Mouse (Mus musculus): ENCODE measurements around the gene Nr5a1. TPM values are rescaled to one million over a fixed set of nuclear protein-coding genes. Genes with fewer than 3 reads are reported as not detected.

Gene Nr5a1
- polyA plus RNA-seq (2015; fragmentation: Nextera tagmentation; extraction: Ambion mirVana): 0.05 TPM in 1 of 2 replicates, not detected in the other

- 86% methylated on average over 13 of the region's 13 CpGs for WGBS
- no peak within 1 kb of the TSS for H3K9ac ChIP-seq
- no peak within 1 kb of the TSS for H3K27ac ChIP-seq (replicated peaks)
- peaks cover 19% of the 10 kb centered on the region for H3K4me1 ChIP-seq (replicated peaks)
- no peak within 1 kb of the TSS for H3K4me3 ChIP-seq
- no peak for ATAC-seq (ENCODE audit: low FRiP score, low read depth)
- no peaks in the 10 kb centered on the region for H3K36me3 ChIP-seq
- H3K9me3 ChIP-seq: no peaks in the 10 kb centered on the region
- H3K27me3 ChIP-seq: peaks cover 34% of the 10 kb centered on the region
- H3K4me2 ChIP-seq: no peak within 1 kb of the TSS
Measured at GRCm38 (mm10) chr2:38714324-38714723, at the start of gene Nr5a1. Gene Nr5a1 (minus strand): TSS chr2:38714542.

GRCm38 (mm10) chr2:38739847-38740246, 25.5 kb upstream of the Nr5a1 start:
- H3K9me3 ChIP-seq: no peaks in the 10 kb centered on the region
- no peaks in the 10 kb centered on the region for H3K4me1 ChIP-seq (replicated peaks)
- 85% methylated on average over 3 of the region's 3 CpGs for WGBS
- H3K27me3 ChIP-seq: no peaks in the 10 kb centered on the region
- peaks cover 7% of the 10 kb centered on the region; the same call in 1 of the 2 replicates for H3K36me3 ChIP-seq
- ATAC-seq (ENCODE audit: low FRiP score, low read depth): no peak
- no peak overlapping the region for H3K9ac ChIP-seq
- H3K4me3 ChIP-seq: no peak overlapping the region
- no peak overlapping the region for H3K4me2 ChIP-seq
- H3K27ac ChIP-seq (replicated peaks): no peak overlapping the region

GRCm38 (mm10) chr2:38739410-38739809, 25.1 kb upstream of the Nr5a1 start:
- ATAC-seq (ENCODE audit: low FRiP score, low read depth): peak; percentile 75; the same call in 1 of the 2 replicates
- no peak overlapping the region for H3K4me2 ChIP-seq
- no peak overlapping the region for H3K9ac ChIP-seq
- no peak overlapping the region for H3K4me3 ChIP-seq
- H3K27ac ChIP-seq (replicated peaks): no peak overlapping the region
- no peaks in the 10 kb centered on the region for H3K4me1 ChIP-seq (replicated peaks)
- no peaks in the 10 kb centered on the region for H3K27me3 ChIP-seq
- H3K36me3 ChIP-seq: peaks cover 7% of the 10 kb centered on the region; the same call in 1 of the 2 replicates
- 18% methylated on average over 7 of the region's 7 CpGs for WGBS
- H3K9me3 ChIP-seq: no peaks in the 10 kb centered on the region

- peak; percentile 53; the same call in 1 of the 2 replicates for ATAC-seq (ENCODE audit: low FRiP score, low read depth)
- Histone ChIP-seq H3K9ac (no peak overlapping the region), H3K4me1 (replicated peaks) (no peaks in the 10 kb centered on the region), H3K27ac (replicated peaks) (no peak overlapping the region), H3K9me3 (no peaks in the 10 kb centered on the region), H3K36me3 (peaks cover 7% of the 10 kb centered on the region; the same call in 1 of the 2 replicates), H3K4me2 (no peak overlapping the region), H3K4me3 (no peak overlapping the region), H3K27me3 (no peaks in the 10 kb centered on the region)
- 90% methylated on average over 14 of the region's 14 CpGs for WGBS
Measured at GRCm38 (mm10) chr2:38738601-38739301, 24.4 kb upstream of the Nr5a1 start.

- H3K9ac ChIP-seq: no peak overlapping the region
- H3K4me2 ChIP-seq: no peak overlapping the region
- no peak overlapping the region for H3K4me3 ChIP-seq
- no peaks in the 10 kb centered on the region for H3K9me3 ChIP-seq
- H3K4me1 ChIP-seq (replicated peaks): no peaks in the 10 kb centered on the region
- ATAC-seq (ENCODE audit: low FRiP score, low read depth): no peak
- no peaks in the 10 kb centered on the region for H3K27me3 ChIP-seq
- 0 out of 2 replicates have a peak, but pooled peaks cover 3% of the 10 kb centered on the region for H3K36me3 ChIP-seq
- no peak overlapping the region for H3K27ac ChIP-seq (replicated peaks)
Measured at GRCm38 (mm10) chr2:38735740-38736139, 21.4 kb upstream of the Nr5a1 start.

- H3K27me3 ChIP-seq: no peaks in the 10 kb centered on the region
- no peaks in the 10 kb centered on the region for H3K9me3 ChIP-seq
- no peak overlapping the region for H3K4me2 ChIP-seq
- 0 out of 2 replicates have a peak, but pooled peaks cover 3% of the 10 kb centered on the region for H3K36me3 ChIP-seq
- H3K4me1 ChIP-seq (replicated peaks): no peaks in the 10 kb centered on the region
- no peak overlapping the region for H3K4me3 ChIP-seq
- 63% methylated on average over 5 of the region's 5 CpGs for WGBS
- no peak; the same call in 1 of the 2 replicates for ATAC-seq (ENCODE audit: low FRiP score, low read depth)
- H3K9ac ChIP-seq: no peak overlapping the region
- no peak overlapping the region for H3K27ac ChIP-seq (replicated peaks)
Measured at GRCm38 (mm10) chr2:38734721-38735120, 20.4 kb upstream of the Nr5a1 start.

GRCm38 (mm10) chr2:38730331-38730827, 16.0 kb upstream of the Nr5a1 start:
- no peak for ATAC-seq (ENCODE audit: low FRiP score, low read depth)
- Histone ChIP-seq H3K4me2 (no peak overlapping the region), H3K9ac (no peak overlapping the region), H3K4me1 (replicated peaks) (no peaks in the 10 kb centered on the region), H3K27me3 (no peaks in the 10 kb centered on the region), H3K9me3 (no peaks in the 10 kb centered on the region), H3K36me3 (no peaks in the 10 kb centered on the region; the same call in 1 of the 2 replicates), H3K27ac (replicated peaks) (no peak overlapping the region), H3K4me3 (no peak overlapping the region)
- 91% methylated on average over 6 of the region's 6 CpGs for WGBS

GRCm38 (mm10) chr2:38725427-38725826, 11.1 kb upstream of the Nr5a1 start:
- H3K4me2 ChIP-seq: no peak overlapping the region
- H3K4me1 ChIP-seq (replicated peaks): no peaks in the 10 kb centered on the region; the same call in 1 of the 2 replicates
- WGBS: 50% methylated on average over 3 of the region's 3 CpGs

GRCm38 (mm10) chr2:38723378-38723777, 9.0 kb upstream of the Nr5a1 start:
- peak; percentile 79 for ATAC-seq (ENCODE audit: low FRiP score, low read depth)
- H3K9ac ChIP-seq: no peak overlapping the region

More at GRCm38 (mm10) chr2:38725427-38725826, 11.1 kb upstream of the Nr5a1 start:
- Histone ChIP-seq H3K27ac (replicated peaks) (no peak overlapping the region), H3K36me3 (no peaks in the 10 kb centered on the region; the same call in 1 of the 2 replicates), H3K9me3 (no peaks in the 10 kb centered on the region), H3K9ac (no peak overlapping the region), H3K27me3 (no peaks in the 10 kb centered on the region), H3K4me3 (no peak overlapping the region)
- ATAC-seq (ENCODE audit: low FRiP score, low read depth): no peak

GRCm38 (mm10) chr2:38722076-38722475, 7.7 kb upstream of the Nr5a1 start:
- Histone ChIP-seq H3K4me1 (replicated peaks) (no peaks in the 10 kb centered on the region; the same call in 1 of the 2 replicates), H3K9ac (no peak overlapping the region), H3K27ac (replicated peaks) (no peak overlapping the region), H3K4me2 (no peak overlapping the region), H3K36me3 (no peaks in the 10 kb centered on the region), H3K9me3 (no peaks in the 10 kb centered on the region), H3K27me3 (no peaks in the 10 kb centered on the region), H3K4me3 (no peak overlapping the region)
- 34% methylated on average over 4 of the region's 4 CpGs for WGBS
- no peak for ATAC-seq (ENCODE audit: low FRiP score, low read depth)

More at GRCm38 (mm10) chr2:38723378-38723777, 9.0 kb upstream of the Nr5a1 start:
- WGBS: 64% methylated on average over 4 of the region's 4 CpGs
- no peaks in the 10 kb centered on the region for H3K27me3 ChIP-seq
- no peak overlapping the region for H3K4me2 ChIP-seq
- H3K27ac ChIP-seq (replicated peaks): no peak overlapping the region
- no peaks in the 10 kb centered on the region for H3K36me3 ChIP-seq
- H3K4me3 ChIP-seq: no peak overlapping the region
- no peaks in the 10 kb centered on the region for H3K9me3 ChIP-seq
- no peaks in the 10 kb centered on the region; the same call in 1 of the 2 replicates for H3K4me1 ChIP-seq (replicated peaks)

GRCm38 (mm10) chr2:38720661-38721060, 6.3 kb upstream of the Nr5a1 start:
- no peak overlapping the region for H3K9ac ChIP-seq
- 35% methylated on average over 2 of the region's 2 CpGs for WGBS
- H3K4me3 ChIP-seq: no peak overlapping the region
- no peak overlapping the region for H3K27ac ChIP-seq (replicated peaks)
- peak; percentile 41; the same call in 1 of the 2 replicates for ATAC-seq (ENCODE audit: low FRiP score, low read depth)
- no peak overlapping the region for H3K4me2 ChIP-seq
- no peaks in the 10 kb centered on the region for H3K36me3 ChIP-seq
- H3K4me1 ChIP-seq (replicated peaks): no peaks in the 10 kb centered on the region; the same call in 1 of the 2 replicates
- H3K27me3 ChIP-seq: no peaks in the 10 kb centered on the region
- no peaks in the 10 kb centered on the region for H3K9me3 ChIP-seq

- no peak overlapping the region for H3K9ac ChIP-seq
- no peak overlapping the region for H3K4me3 ChIP-seq
- no peak for ATAC-seq (ENCODE audit: low FRiP score, low read depth)
- no peaks in the 10 kb centered on the region for H3K36me3 ChIP-seq
- H3K27me3 ChIP-seq: peaks cover under 1% of the 10 kb centered on the region; the same call in 1 of the 2 replicates
- no peaks in the 10 kb centered on the region for H3K9me3 ChIP-seq
- H3K4me1 ChIP-seq (replicated peaks): no peaks in the 10 kb centered on the region; the same call in 1 of the 2 replicates
- H3K27ac ChIP-seq (replicated peaks): no peak overlapping the region
- H3K4me2 ChIP-seq: no peak overlapping the region
- WGBS: 80% methylated on average over 6 of the region's 6 CpGs
Measured at GRCm38 (mm10) chr2:38719354-38719753, 5.0 kb upstream of the Nr5a1 start.

Measured in hindbrain, embryonic 15.5 days (tissue).